Mouse (Mus musculus) splenic B cell, adult 2 months (primary cell): ENCODE data around the gene R3hdm2.

ENCODE experiments used
- DNase-seq: peaks from one replicate; pipeline ENCODE4 v3.0.0-alpha.2; 2011; ENCODE audit warnings: low read depth, low spot score
- H3K27me3 ChIP-seq: 2 replicates; pipeline ENCODE4 v1.6.1; 2012; ENCODE audit warnings: mild to moderate bottlenecking, low read length, moderate library complexity, mixed read lengths; ENCODE audit not compliant: control insufficient read depth, poor library complexity, insufficient read depth, severe bottlenecking
- H3K36me3 ChIP-seq: 2 replicates; pipeline ENCODE4 v1.6.1; 2012; ENCODE audit warnings: mild to moderate bottlenecking, low read length, moderate library complexity, mixed read lengths; ENCODE audit not compliant: control insufficient read depth, poor library complexity, insufficient read depth, severe bottlenecking

Gene R3hdm2

GRCm38 (mm10) chr10:127480833-127481813 lies 101.0 kb downstream of the R3hdm2 start:
- Histone ChIP-seq H3K27me3 (no peaks in the 10 kb centered on the region), H3K36me3 (peaks cover 7% of the 10 kb centered on the region)
- no peak for DNase-seq

DNA sequence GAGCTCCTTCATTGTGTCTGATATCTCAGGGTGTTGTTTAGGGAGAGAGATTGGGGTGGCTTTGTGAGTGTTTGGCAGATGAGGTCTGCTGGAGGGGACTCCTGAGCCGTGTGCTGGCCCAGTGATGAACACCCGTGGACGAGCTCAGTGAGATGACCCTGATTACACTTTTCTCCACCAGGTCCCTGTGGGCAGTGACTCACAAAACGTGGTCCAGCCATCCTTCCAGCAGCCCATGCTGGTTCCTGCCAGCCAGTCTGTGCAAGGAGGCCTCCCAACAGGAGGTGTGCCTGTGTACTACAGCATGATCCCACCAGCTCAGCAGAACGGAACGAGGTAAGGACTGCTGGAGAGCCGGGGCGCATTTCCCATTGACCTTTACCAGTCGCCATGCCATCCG lies 105.1 kb downstream of the R3hdm2 start:
- Histone ChIP-seq H3K27me3 (no peaks in the 10 kb centered on the region), H3K36me3 (peaks cover 5% of the 10 kb centered on the region)
- DNase-seq: no peak

GRCm38 (mm10) chr10:127488856-127489255 lies 108.7 kb downstream of the R3hdm2 start:
- Histone ChIP-seq H3K36me3 (peaks cover 7% of the 10 kb centered on the region; the same call in 1 of the 2 replicates), H3K27me3 (no peaks in the 10 kb centered on the region)
- DNase-seq: no peak

DNA sequence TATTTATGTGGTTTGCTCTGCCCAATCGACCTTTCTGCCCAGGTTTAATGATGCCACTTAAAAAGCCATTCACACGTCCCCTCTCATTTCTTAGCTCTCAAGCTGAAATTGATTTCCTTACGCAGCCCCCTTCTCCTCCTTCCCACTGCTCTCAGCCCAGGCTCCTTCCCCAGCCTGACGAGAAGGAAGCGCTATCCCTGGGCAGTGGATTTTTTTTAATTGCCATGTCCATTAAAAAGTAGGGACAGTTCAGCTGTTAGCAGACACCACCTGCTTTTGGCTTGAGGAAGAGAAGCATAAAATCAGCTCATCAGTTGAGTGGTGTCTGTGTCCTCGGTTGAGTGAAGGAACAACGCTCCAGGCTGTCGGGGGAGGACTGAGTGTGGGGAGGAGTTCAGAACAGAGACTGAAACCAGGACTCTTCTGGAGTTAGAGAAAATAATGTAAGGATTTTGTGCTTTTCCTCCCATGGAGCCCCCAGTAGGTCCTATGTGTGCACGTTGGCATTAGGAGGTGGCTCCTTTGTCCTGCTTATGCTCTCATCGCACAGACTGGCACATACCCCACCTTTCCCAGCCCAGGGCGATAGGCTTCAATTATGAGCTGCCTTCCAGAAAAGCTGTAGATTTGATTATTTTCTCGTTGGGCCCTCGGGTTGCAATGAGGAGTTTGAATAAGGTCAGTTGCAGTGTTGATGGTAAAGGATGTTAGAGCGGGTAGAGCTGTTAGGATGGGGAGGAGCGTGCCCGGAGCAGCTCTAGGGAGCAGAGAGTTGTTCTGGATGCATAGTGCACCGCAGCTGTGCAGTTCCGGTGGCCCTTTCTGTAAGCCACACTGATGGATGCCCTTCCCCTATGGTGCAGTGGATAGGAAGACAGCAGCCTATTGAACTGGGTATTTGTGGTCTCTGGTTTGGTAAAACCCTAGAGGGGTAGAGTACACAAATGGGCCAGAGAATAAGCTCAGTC lies 110.3 kb downstream of the R3hdm2 start:
- no peak for DNase-seq
- Histone ChIP-seq H3K27me3 (no peaks in the 10 kb centered on the region), H3K36me3 (peaks cover 7% of the 10 kb centered on the region; the same call in 1 of the 2 replicates)

GRCm38 (mm10) chr10:127491128-127491512 lies 111.0 kb downstream of the R3hdm2 start:
- no peak for DNase-seq
- no peaks in the 10 kb centered on the region for H3K27me3 ChIP-seq
- peaks cover 8% of the 10 kb centered on the region; the same call in 1 of the 2 replicates for H3K36me3 ChIP-seq

DNA sequence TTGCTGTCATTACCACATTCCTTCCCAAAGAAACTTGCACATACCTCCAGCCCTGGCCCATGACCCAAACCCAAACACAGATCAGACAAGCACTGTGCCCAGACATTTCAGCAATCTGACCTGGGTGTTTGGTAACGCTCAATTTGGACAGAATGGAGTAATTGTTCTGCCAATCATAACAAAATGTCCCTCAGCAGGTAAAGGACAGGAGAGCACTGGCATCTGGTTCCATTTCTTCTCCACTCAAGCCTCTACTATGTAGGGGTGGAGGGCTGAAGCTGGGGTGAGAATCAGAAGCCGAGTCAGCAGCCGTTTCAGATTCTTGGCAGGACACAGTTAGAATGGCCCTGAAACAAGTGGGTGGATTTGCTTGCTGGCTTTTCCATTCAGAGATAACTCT lies 112.0 kb downstream of the R3hdm2 start:
- Histone ChIP-seq H3K36me3 (peaks cover 8% of the 10 kb centered on the region; the same call in 1 of the 2 replicates), H3K27me3 (no peaks in the 10 kb centered on the region)
- DNase-seq: no peak

- no peak for DNase-seq
- Histone ChIP-seq H3K36me3 (peaks cover 6% of the 10 kb centered on the region), H3K27me3 (no peaks in the 10 kb centered on the region)
Measured at GRCm38 (mm10) chr10:127496156-127496555, 116.0 kb downstream of the R3hdm2 start.

DNA sequence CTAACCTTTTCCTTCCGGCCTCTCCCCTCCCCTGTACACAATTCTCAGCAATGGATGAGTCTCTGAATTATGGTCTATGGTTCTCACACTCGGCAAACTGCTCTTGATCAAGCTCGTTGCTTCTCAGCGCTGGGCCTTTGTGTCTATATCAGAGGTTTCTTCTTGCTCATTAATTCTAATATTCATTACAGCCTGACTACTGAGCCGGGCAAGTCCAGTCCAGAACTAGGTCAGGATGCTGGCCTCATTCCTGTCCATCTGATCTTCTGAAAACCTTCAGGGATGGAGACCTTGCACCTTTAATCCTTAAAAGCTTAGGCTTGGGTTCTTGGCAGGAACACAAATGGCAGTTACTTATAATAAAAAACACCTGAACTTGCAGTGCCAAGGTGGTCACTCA lies 119.4 kb downstream of the R3hdm2 start:
- DNase-seq: no peak
- peaks cover 2% of the 10 kb centered on the region for H3K36me3 ChIP-seq
- H3K27me3 ChIP-seq: no peaks in the 10 kb centered on the region

DNA sequence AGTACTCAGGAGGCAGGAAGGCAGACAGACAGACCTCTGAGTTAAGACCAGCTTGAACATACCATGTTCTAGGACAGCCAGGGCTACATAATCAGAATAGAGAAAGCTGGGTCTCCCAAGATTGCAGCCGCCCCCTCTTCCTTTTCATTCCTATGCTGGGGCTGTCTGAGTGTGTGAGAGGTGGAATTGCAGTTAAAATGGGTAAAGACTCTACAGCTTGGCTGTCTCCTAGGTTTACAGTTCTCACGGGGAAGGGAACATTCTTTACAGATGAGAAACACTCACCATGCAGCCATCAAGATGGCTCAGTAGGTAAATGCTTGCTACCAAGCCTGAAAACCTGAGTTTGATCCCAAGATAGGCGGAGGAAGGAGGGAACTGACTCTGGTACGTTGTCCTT lies 119.9 kb downstream of the R3hdm2 start:
- H3K36me3 ChIP-seq: peaks cover 2% of the 10 kb centered on the region
- H3K27me3 ChIP-seq: no peaks in the 10 kb centered on the region
- no peak for DNase-seq

DNA sequence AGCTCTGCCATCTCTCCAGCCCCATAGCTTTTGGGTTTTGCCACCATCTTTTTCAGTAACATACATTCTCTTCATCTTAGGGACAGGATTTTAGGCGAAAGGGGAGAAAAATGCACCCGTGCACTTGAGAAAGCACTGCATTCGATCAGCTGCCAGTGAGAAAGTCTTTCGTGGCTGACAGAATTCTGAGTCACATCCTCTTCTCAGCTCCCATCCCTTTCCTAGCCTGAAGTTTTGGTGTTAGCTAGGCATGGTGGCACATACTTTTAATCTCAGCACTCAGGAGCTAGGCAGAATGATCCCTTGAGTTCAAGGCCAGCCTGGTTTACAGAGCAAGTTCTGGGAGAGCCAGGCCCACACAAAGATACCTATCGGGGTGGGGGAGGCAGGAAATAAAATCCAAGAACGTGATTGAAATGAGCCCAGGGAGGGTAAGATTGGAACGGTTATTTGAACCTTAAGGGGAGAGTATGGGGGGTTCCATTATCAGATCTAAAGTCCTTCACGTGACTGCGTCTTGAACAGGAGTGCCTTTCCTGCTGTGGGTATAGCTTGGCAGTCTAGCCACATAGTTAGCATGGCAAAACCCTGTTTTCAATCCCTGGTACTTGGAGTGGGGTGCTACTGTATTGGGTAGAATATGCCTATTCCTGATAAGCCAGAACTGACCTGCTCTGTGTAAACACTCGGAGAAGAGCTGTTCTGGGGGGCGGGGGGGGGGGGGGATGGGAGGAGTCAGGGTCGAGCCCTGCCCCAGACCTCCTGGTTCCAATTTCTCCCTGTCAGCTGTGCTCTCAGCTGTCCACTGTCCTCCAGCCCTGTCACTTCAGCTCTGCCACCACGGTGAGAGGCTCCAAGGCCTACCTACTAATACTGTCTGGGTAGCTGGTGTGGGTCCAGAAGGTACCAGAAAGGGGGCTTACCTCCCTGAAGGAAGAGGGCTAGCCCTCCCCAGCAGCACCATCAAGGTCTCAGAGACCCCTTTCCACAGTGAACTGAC lies 121.1 kb downstream of the R3hdm2 start, which contains the start of gene Stac3:
TSS of gene Stac3 (plus strand) at position 793 of the 1,000 bp plus-strand sequence.
- Histone ChIP-seq H3K36me3 (no peaks in the 10 kb centered on the region; the same call in none of the 2 replicates), H3K27me3 (no peaks in the 10 kb centered on the region)
- no peak for DNase-seq

DNA sequence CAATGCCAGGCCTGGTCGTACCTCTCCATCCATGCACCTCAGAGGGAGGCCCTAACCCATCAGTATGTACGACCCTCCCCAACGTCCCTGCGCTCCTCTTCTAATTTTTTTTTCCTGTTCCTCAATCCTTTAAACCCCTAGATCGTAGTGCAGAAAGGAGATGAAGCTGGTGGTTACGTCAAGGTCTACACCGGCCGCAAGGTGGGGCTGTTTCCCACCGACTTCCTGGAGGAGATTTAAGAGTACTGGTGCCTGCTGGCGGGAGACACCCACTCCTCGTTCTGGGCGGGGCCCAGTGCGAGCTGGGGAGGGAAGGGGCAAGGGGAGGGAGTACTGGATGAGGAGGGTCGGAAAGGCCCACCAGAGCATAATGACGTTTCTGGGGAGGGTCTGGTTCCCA lies 128.1 kb downstream of the R3hdm2 start:
- no peaks in the 10 kb centered on the region for H3K36me3 ChIP-seq
- DNase-seq: peak; percentile 84
- no peaks in the 10 kb centered on the region for H3K27me3 ChIP-seq

- DNase-seq: peak; percentile 90
- H3K27me3 ChIP-seq: no peaks in the 10 kb centered on the region
- H3K36me3 ChIP-seq: no peaks in the 10 kb centered on the region
Measured at GRCm38 (mm10) chr10:127509051-127509836, 129.1 kb downstream of the R3hdm2 start.
